Mouse (Mus musculus) common myeloid progenitor, adult 5-6 weeks (primary cell): ENCODE measurements around the gene Trim69. TPM values are rescaled to one million over a fixed set of nuclear protein-coding genes. Genes with fewer than 3 reads are reported as not detected.
A peak's percentile ranks its signal among the peaks of the same experiment; 100 is the strongest.

Experiments used
- ATAC-seq: replicated peaks from 2 replicates; pipeline ENCODE4 v1.8.0; 2016; ENCODE audit warnings: low read depth, mild to moderate bottlenecking, moderate TSS enrichment, inconsistent platforms; ENCODE audit not compliant: poor library complexity, severe bottlenecking
- total RNA-seq: library from RNA; stranded (forward); fragments of 200-1000, 187-1606 nt; gene quantifications from 2 replicates; pipeline ENCODE4 v1.2.3, GENCODE M21; 2017

The Trim69 gene
- total RNA-seq, 1 experiment from 2014 or later, result not detected

DNA sequence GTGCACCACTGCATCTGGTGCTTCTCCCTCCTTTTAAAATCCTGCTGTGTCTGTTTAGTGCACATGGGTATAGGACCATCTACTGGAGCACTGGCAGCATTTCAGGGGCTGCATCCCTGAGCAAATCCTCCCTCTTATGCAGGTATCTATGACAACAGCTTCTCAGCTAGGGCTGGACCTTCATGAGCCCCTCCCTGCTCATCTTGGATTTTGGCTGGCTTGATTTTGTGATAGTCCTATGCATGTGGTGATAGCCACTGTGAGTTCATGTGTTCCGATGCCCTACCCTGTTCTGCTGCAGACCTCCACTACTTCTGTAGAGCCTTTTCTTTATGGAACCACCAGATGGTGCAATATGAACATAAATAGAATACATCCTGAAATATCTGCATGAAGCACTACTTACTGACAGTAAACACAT lies 34.0 kb downstream of the Trim69 start:
- ATAC-seq, result peak; percentile 94

DNA sequence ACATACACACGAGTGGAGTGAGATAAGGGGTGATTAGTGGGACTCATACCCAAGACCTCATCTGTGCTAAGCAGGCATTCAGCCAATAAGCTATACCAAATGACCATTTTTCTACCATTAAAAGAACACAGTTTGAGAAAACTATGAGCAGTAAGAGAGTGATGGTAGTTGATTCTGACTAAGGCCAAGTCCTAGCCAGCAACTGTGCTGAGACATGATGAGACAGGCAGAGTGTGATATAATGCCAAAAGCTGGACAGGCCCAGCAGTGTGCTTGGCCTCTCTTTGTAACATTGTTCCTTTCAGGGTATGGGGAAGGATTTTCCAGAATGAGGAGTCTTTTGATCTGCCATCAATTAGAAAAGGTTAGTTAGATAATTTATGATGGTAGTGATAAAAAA lies 41.0 kb downstream of the Trim69 start:
- ATAC-seq, result no peak

- no peak for ATAC-seq
These were observed 46.1 kb downstream of the Trim69 start for GRCm38 (mm10) chr2:122206440-122207107.

- ATAC-seq, result no peak
These were observed 50.2 kb downstream of the Trim69 start for GRCm38 (mm10) chr2:122210534-122211228.

DNA sequence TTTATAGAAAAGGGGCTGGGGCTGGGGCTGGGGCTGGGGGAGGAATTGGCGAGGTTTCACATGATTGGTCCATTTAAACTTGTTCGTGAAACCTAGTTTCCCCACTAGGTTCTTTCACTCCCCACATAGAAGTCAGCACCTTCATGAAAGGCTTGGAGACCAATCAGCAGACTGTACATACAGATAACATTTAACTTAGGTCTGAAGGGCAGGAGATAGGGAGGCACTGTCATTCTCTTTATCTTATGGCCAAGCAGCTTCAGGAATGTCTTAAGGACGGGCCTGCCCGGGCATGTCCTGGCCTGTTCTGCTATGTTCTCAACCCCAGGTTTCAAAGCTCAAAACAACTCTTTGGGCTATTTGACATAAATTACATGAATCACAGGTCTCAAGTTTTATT lies 56.6 kb downstream of the Trim69 start:
- ATAC-seq, result peak; percentile 46; the same call in 1 of the 2 replicates

- peak; percentile 72 for ATAC-seq
These were observed 57.7 kb downstream of the Trim69 start for GRCm38 (mm10) chr2:122218234-122218633.

DNA sequence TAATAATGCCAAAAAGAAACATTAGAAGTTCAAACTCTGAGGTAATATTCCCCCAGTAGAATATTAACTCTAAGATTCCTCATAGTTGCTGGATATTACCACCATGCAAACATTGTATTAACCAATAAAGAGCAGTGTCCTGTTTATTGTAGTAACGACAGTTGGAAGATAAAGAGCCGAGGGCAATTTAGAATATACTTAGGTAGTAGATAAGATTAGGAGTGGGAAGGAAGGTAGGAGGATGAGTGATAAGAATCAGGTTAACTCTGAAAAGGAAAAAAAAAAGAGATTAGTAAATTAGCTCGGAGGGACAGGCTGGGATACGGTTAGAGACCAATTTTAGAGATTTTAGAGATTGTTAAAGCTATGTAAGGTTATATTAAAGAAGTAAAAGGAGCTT lies 60.9 kb downstream of the Trim69 start:
- no peak for ATAC-seq

DNA sequence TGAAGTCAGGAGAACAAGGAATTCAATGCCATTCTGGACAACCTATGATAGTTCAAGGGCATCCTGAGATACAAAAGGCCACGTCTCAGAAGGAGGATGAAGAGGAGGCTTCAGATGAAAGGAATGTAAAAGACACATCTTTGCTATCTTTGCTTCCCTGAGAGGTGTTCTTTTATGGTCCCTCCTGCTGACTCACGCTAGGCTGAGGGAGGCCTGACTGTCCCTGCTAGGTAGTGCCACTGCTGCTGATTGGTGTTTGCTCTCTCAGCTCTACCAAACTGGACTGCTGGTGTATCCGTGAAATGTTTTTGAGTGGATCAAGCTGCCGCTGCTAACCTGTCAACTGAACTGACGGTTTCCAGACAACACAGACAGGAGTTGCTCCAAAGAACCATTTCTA lies 61.3 kb downstream of the Trim69 start:
- ATAC-seq, result no peak

DNA sequence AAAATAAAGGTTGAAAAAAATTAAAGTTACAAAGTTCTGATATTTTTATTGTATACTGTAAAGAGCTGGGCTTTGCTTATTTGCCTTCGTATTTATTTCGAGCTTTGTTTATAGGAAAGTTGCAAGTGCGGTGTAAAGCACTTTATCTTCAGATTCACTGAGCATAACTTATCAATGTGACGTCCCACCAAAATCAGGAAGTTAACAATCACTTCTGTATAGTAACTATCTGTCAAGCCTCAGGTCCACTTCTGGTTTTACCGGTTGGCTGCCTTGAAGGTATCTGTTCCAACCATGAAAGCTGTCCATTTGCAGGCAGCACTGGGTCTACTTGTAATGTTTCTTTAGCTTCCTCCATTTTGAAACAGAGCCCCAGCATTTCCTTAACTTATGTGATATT lies 61.8 kb downstream of the Trim69 start:
- ATAC-seq, result peak; percentile 64

- ATAC-seq, result no peak
These were observed 63.2 kb downstream of the Trim69 start for GRCm38 (mm10) chr2:122223654-122224053.

Other genes starting within 250 kb of the Trim69 start
- gene Ctdspl2, start 204.7 kb upstream of the Trim69 start, total RNA-seq, result 72.6 and 94.4 TPM in 2 replicates
- 0.73 TPM in 1 of 2 replicates, not detected in the other for gene Mageb3, start 204.6 kb upstream of the Trim69 start, total RNA-seq
- 42.5 and 44.9 TPM in 2 replicates for gene Eif3j1, start 132.2 kb upstream of the Trim69 start, total RNA-seq
- 13.8 and 15.2 TPM in 2 replicates for gene Spg11, start 42.3 kb upstream of the Trim69 start, total RNA-seq
- 2,084 and 2,334 TPM in 2 replicates for gene B2m, start 13.0 kb upstream of the Trim69 start, total RNA-seq
- gene Patl2, start 25.5 kb downstream of the Trim69 start, total RNA-seq, result not detected in 2 replicates
- gene Terb2, start 25.6 kb downstream of the Trim69 start, total RNA-seq, result not detected in 2 replicates
- 79.5 and 86.8 TPM in 2 replicates for gene Sord, start 74.0 kb downstream of the Trim69 start, total RNA-seq
- gene Duox2, start 137.7 kb downstream of the Trim69 start, total RNA-seq, result not detected in 2 replicates
- not detected in 2 replicates for gene Duoxa2, start 138.2 kb downstream of the Trim69 start, total RNA-seq
- 0.18 TPM in 1 of 2 replicates, not detected in the other for gene Duoxa1, start 153.0 kb downstream of the Trim69 start, total RNA-seq
- not detected in 2 replicates for gene Duox1, start 155.0 kb downstream of the Trim69 start, total RNA-seq
- 2.8 TPM in 1 of 2 replicates, not detected in the other for gene Shf, start 208.5 kb downstream of the Trim69 start, total RNA-seq